Mouse (Mus musculus) MEL (cell line): ENCODE results near the gene Cmc2.

Source experiments
- CTCF ChIP-seq, 3 experiments: IDR thresholded peaks in 2 of 3; conservative IDR thresholded peaks in 1 of 3; 2 replicates each; pipeline ENCODE4 v1.5.1; 2011 to 2012; ENCODE audit warnings: low read length in 3 of 3, low read depth in 2 of 3, mild to moderate bottlenecking in 2 of 3, improper control_type of control experiment in 1 of 3, inconsistent platforms in 1 of 3, mixed read lengths in 1 of 3, moderate library complexity in 1 of 3; ENCODE audit not compliant: control insufficient read depth in 1 of 3, insufficient read depth in 1 of 3, poor library complexity in 1 of 3, severe bottlenecking in 1 of 3
- ELF1 ChIP-seq: IDR thresholded peaks from 2 replicates; pipeline ENCODE4 v1.6.1; 2014; ENCODE audit warnings: low read depth, mild to moderate bottlenecking, inconsistent platforms, low read length, improper control_type of control experiment, moderate library complexity
- KAT2A ChIP-seq: conservative IDR thresholded peaks from 2 replicates; pipeline ENCODE4 v1.6.1; 2012; ENCODE audit warnings: low read depth, low read length, improper control_type of control experiment, inconsistent platforms
- MAX ChIP-seq: IDR thresholded peaks from 2 replicates; pipeline ENCODE4 v1.6.1; 2011; ENCODE audit warnings: low read length, improper control_type of control experiment
- MYC ChIP-seq: IDR thresholded peaks from 2 replicates; pipeline ENCODE4 v1.6.1; 2011; ENCODE audit warnings: low read depth, mild to moderate bottlenecking, low read length, improper control_type of control experiment, moderate library complexity
- NRF1 ChIP-seq: IDR thresholded peaks from 2 replicates; pipeline ENCODE4 v1.6.1; 2014; ENCODE audit warnings: low read depth, mild to moderate bottlenecking, inconsistent platforms, low read length, improper control_type of control experiment, moderate library complexity; ENCODE audit not compliant: poor library complexity, insufficient read depth, severe bottlenecking
- SMC3 ChIP-seq: IDR thresholded peaks from 2 replicates; pipeline ENCODE4 v1.6.1; 2011; ENCODE audit warnings: low read depth, low read length, improper control_type of control experiment
- TCF12 ChIP-seq: IDR thresholded peaks from 2 replicates; pipeline ENCODE4 v1.6.1; 2014; ENCODE audit warnings: low read depth, mild to moderate bottlenecking, inconsistent platforms, low read length, improper control_type of control experiment, moderate library complexity

- no peak for TF ChIP-seq NRF1
- no peak for TF ChIP-seq CTCF (IDR thresholded peaks at IDR 0.05 in 2 of 3, conservative IDR thresholded peaks at IDR 0.05 in 1 of 3; ENCODE audit: control insufficient read depth in 1 of 3, insufficient read depth in 1 of 3, low read depth in 2 of 3, low read length in 3 of 3, poor library complexity in 1 of 3, severe bottlenecking in 1 of 3)
- no peak for TF ChIP-seq SMC3
- no peak for TF ChIP-seq MAX
- no peak for TF ChIP-seq ELF1
- no peak for TF ChIP-seq MYC
- no peak for TF ChIP-seq KAT2A
- no peak for TF ChIP-seq TCF12
These were observed 59.1 kb downstream of the Cmc2 start for GRCm38 (mm10) chr8:116862191-116862590.
